Mouse (Mus musculus): ENCODE data around the gene Sord. TPM values are rescaled to one million over a fixed set of nuclear protein-coding genes. Genes with fewer than 3 reads are reported as not detected.

Sord gene
- polyA plus RNA-seq, 1 experiment from 2014 or later, result 34.2 TPM

DNA sequence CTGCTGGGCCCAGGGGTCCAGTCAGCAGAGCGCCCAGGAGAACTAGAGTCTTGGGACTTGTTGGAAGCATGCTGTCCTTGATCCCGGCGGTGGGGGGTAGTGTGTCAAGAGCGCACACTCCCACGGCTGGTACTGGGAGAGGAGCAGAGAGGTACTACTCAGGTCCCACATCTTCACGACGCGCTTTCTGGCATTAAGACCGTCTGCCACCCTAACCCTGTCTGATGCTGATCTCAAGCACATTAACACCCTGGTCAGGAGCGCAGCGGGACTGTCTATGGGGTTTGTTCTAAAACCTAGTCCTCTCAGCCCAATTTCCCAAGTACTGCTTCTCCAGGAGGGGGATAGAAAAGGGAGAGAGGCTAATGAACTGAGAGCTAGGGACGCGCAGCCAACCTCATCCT is 63.5 kb downstream of the Sord start, which contains the start of gene Duox2:
Gene Duox2 (minus strand): TSS at position 354 of the 404 bp plus-strand sequence.
- Histone ChIP-seq H3K4me2 (peak within 1 kb of the TSS; percentile 31), H3K9ac (ENCODE audit: low read length) (no peak within 1 kb of the TSS), H3K27ac (ENCODE audit: low read depth, low read length) (no peak within 1 kb of the TSS), H3K27me3 (ENCODE audit: control insufficient read depth, insufficient read depth, low read length) (peaks cover 85% of the 10 kb centered on the region), H3K36me3 (ENCODE audit: control insufficient read depth, insufficient read depth, low read length) (no peaks in the 10 kb centered on the region), H3K9me3 (ENCODE audit: control insufficient read depth, low read length) (no peaks in the 10 kb centered on the region), H3K4me1 (ENCODE audit: control insufficient read depth, insufficient read depth, low read length) (peaks cover 21% of the 10 kb centered on the region), H3K4me3 (ENCODE audit: low read depth, low read length) (peak within 1 kb of the TSS; percentile 21)
- ATAC-seq (ENCODE audit: low FRiP score) (no peak), DNase-seq (ENCODE audit: low spot score, missing footprints) (peak; percentile 95)
- under 1% methylated on average over 13 of the region's 13 CpGs for WGBS

DNA sequence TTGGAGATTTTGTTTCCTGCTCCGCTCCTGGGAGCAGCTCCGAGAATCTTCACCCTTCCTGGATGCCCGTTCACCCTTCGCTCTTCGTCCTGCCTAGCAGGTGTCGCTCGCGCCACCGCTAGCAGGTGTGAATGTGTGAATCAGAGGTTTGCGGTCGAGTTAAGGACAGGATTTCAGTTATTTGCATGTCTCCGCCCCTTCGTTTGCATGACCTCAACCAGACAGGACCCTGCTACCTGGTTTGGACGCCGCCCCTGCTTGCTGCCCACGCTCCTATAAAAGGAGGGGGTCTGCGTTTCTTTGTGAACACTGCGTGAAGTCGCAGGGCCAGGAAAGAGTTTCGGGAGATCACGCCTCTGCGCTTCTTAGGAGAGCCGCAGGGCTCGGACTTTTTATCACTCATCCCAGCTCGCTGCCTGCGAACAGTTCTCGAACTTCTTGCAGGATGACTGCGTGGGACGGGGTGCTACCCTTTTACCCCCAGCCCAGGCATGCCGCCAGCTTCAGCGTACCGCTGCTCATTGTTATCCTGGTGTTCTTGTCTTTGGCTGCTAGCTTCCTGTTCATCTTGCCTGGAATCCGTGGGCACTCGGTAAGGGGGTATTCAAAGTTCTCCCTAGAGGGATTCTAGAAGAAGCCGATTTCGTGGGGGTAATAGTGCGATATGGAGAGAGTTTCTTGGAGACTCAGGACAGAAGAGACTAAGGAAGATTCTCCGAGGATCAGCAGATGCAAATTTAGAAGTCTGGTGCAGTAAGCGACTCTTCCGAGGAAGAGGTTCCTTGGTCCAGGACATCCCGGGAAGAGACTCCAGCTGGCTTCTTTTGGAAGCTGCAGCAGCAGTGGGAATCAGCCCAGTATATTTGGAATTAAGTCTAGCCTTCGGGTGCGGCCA is 64.3 kb downstream of the Sord start, which contains the start of gene Duoxa2:
Gene Duoxa2 (plus strand): TSS at position 305 of the 895 bp plus-strand sequence.
- peak within 1 kb of the TSS; percentile 31 for H3K4me2 ChIP-seq
- H3K4me1 ChIP-seq (ENCODE audit: control insufficient read depth, insufficient read depth, low read length), result peaks cover 21% of the 10 kb centered on the region
- no peak within 1 kb of the TSS for H3K27ac ChIP-seq (ENCODE audit: low read depth, low read length)
- H3K4me3 ChIP-seq (ENCODE audit: low read depth, low read length), result peak within 1 kb of the TSS; percentile 21
- no peaks in the 10 kb centered on the region for H3K36me3 ChIP-seq (ENCODE audit: control insufficient read depth, insufficient read depth, low read length)
- WGBS, result under 1% methylated on average over 43 of the region's 43 CpGs
- peaks cover 86% of the 10 kb centered on the region for H3K27me3 ChIP-seq (ENCODE audit: control insufficient read depth, insufficient read depth, low read length)
- H3K9ac ChIP-seq (ENCODE audit: low read length), result no peak within 1 kb of the TSS
- no peaks in the 10 kb centered on the region for H3K9me3 ChIP-seq (ENCODE audit: control insufficient read depth, low read length)
- DNase-seq (ENCODE audit: low spot score, missing footprints), result peak; percentile 96
- ATAC-seq (ENCODE audit: low FRiP score), result no peak

DNA sequence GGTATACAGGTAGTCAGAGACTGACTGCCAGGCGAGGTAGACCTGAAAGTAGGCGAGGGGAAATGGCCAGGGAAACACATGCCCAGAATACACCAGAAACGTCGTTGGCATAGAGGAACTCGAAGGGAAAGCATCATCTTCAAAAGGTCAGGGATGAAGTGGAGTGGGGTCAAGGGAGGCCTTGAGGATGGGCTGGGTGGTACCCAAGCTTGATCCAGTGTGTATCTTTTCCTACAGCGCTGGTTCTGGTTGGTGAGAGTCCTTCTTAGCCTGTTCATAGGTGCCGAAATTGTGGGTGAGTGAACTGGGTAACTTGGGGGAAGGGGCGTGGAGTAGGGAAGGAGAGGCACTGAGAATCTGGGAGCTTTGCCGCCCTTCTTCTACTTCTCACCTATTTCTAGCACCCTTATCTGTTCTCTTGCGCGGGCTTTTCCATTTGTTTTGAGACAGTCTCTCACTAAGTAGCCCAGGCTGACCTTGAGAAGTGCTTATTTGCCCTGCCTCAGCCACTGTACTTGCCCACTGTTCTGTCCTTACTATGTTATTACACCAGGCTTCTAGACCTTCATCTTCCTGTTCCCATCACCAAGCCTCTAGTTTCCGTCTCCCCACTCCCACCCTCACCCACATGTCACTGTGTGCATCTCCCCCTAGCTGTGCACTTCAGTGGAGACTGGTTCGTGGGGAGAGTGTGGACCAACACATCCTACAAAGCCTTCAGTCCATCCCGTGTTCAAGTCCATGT is 65.5 kb downstream of the Sord start:
- no peaks in the 10 kb centered on the region for H3K36me3 ChIP-seq (ENCODE audit: control insufficient read depth, insufficient read depth, low read length)
- ATAC-seq (ENCODE audit: low FRiP score), result no peak
- H3K9me3 ChIP-seq (ENCODE audit: control insufficient read depth, low read length), result no peaks in the 10 kb centered on the region
- 6% methylated on average over 14 of the region's 14 CpGs for WGBS
- H3K27ac ChIP-seq (ENCODE audit: low read depth, low read length), result no peak overlapping the region
- H3K4me1 ChIP-seq (ENCODE audit: control insufficient read depth, insufficient read depth, low read length), result peaks cover 21% of the 10 kb centered on the region
- no peak overlapping the region for H3K4me2 ChIP-seq
- no peak overlapping the region for H3K9ac ChIP-seq (ENCODE audit: low read length)
- peak; percentile 91 for DNase-seq (ENCODE audit: low spot score, missing footprints)
- H3K4me3 ChIP-seq (ENCODE audit: low read depth, low read length), result no peak overlapping the region
- peaks cover 76% of the 10 kb centered on the region for H3K27me3 ChIP-seq (ENCODE audit: control insufficient read depth, insufficient read depth, low read length)

DNA sequence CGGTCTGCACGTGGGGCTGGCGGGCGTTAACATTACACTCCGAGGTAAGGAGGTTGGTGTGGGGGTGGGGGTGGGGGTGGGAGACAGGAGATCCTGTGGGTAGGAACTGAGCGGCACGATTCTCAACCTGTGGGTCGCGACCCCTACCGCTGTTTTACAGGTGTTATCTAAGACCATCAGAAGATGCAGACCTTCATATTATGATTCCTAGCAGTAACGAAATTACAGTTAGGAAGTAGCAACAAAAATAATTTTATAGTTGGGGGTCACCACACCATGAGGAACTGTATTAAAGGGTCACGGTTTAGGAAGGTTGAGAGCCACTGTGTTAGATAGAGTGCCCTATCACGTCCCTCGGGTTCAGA is 66.1 kb downstream of the Sord start:
- Histone ChIP-seq H3K27ac (ENCODE audit: low read depth, low read length) (no peak overlapping the region), H3K36me3 (ENCODE audit: control insufficient read depth, insufficient read depth, low read length) (no peaks in the 10 kb centered on the region), H3K9me3 (ENCODE audit: control insufficient read depth, low read length) (no peaks in the 10 kb centered on the region), H3K27me3 (ENCODE audit: control insufficient read depth, insufficient read depth, low read length) (peaks cover 71% of the 10 kb centered on the region), H3K4me1 (ENCODE audit: control insufficient read depth, insufficient read depth, low read length) (peaks cover 21% of the 10 kb centered on the region), H3K4me2 (no peak overlapping the region), H3K4me3 (ENCODE audit: low read depth, low read length) (no peak overlapping the region), H3K9ac (ENCODE audit: low read length) (no peak overlapping the region)
- DNase-seq (ENCODE audit: low spot score, missing footprints), result no peak
- 4% methylated on average over 14 of the region's 14 CpGs for WGBS
- ATAC-seq (ENCODE audit: low FRiP score), result no peak

DNA sequence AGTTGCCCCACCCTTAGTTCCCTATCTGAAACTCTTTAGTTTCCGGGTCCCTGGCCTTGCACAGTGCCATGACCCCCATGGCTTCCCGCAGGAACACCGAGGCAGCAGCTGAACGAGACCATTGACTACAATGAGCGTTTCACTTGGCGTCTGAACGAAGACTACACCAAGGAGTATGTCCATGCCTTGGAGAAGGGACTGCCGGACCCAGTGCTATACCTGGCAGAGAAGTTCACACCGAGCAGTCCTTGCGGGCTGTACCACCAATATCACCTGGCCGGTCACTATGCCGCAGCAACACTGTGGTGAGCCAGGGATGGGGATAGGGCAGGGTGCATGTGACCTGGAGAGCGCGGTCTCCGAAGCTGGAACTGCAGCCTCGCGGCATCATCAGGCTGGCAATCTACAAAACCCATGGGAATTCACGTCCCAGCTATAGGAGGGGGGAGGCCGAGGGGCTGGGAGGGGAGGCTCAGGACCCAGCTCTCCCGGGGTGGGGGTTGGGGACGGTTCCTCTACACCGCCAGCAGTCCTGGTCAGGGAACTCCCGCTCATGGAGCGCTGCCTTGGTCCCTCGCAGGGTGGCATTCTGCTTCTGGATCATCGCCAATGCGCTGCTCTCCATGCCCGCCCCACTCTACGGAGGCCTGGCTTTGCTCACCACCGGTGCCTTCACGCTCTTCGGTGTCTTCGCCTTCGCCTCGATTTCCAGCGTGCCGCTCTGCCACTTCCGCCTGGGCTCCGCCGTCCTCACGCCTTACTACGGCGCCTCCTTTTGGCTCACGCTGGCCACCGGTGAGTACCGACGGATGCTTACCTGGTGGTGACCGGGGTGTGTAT is 66.8 kb downstream of the Sord start:
- peak overlapping the region; percentile 39 for H3K4me2 ChIP-seq
- no peaks in the 10 kb centered on the region for H3K9me3 ChIP-seq (ENCODE audit: control insufficient read depth, low read length)
- no peak overlapping the region for H3K27ac ChIP-seq (ENCODE audit: low read depth, low read length)
- ATAC-seq (ENCODE audit: low FRiP score), result peak; percentile 43
- WGBS, result under 1% methylated on average over 47 of the region's 48 CpGs
- DNase-seq (ENCODE audit: low spot score, missing footprints), result peak; percentile 95
- peaks cover 64% of the 10 kb centered on the region for H3K27me3 ChIP-seq (ENCODE audit: control insufficient read depth, insufficient read depth, low read length)
- peak overlapping the region; percentile 14 for H3K4me3 ChIP-seq (ENCODE audit: low read depth, low read length)
- H3K36me3 ChIP-seq (ENCODE audit: control insufficient read depth, insufficient read depth, low read length), result no peaks in the 10 kb centered on the region
- no peak overlapping the region for H3K9ac ChIP-seq (ENCODE audit: low read length)
- peaks cover 21% of the 10 kb centered on the region for H3K4me1 ChIP-seq (ENCODE audit: control insufficient read depth, insufficient read depth, low read length)

DNA sequence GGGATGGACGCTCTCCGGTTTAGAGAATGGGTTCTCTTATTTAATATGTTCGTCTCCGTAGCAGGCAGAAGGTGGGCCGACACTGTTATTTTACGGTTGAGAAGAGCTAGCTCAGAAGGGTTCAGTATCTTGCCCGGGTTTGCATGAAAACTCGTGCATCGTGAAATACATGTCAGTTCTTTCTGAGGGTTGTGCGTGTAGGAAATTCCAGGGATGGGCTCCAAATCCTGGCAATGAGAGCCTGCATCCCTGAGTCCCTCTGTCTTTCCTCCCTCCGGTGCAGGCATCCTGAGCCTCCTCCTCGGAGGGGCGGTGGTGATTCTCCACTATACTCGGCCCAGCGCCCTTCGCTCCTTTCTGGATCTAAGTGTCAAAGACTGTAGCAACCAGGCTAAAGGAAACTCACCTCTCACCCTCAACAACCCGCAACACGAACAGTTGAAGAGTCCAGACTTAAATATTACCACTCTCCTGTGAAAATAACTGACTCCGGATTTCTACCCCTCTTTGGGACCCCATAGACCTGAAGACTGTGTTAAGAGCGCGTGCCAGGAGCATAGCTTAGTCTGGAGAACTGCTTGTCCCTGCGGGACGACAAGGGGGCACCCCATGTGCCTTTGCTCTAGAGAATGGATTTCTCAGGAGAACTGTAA is 67.5 kb downstream of the Sord start:
- H3K27ac ChIP-seq (ENCODE audit: low read depth, low read length), result no peak overlapping the region

DNA sequence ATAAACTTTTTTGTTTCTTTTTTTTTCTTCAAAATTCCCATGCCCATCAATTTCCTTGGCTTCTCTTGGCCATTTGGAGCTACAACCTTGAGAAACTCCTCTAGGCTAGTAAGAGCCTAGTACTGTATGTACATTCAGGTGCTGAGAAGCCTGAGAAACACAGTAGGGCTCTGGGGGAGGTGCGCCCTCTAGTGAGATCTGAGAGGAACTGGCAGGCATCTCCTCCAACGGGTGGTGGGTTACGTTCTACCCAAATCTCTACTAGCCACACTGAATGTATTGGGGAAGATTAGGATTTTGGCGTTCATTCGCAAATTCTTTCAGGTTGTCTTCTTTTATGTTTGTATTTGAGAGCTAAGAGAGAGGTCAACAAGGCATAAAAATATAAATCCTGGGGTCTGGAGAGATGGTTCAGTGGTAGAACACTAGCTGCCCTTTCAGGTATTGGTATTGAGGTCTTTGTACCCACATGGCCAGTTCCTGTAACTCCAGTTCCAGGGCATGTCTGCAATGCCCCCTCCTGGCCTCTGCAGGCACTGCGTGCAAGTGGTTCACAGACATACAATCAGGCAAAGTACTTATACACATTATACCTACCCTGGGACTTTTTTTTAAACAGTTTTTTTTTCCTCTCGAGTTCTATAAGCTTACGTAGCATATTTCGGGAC is 68.2 kb downstream of the Sord start:
- 12% methylated on average over 9 of the region's 9 CpGs for WGBS
- Histone ChIP-seq H3K4me2 (no peak overlapping the region), H3K27ac (ENCODE audit: low read depth, low read length) (no peak overlapping the region), H3K4me1 (ENCODE audit: control insufficient read depth, insufficient read depth, low read length) (peaks cover 18% of the 10 kb centered on the region), H3K4me3 (ENCODE audit: low read depth, low read length) (no peak overlapping the region), H3K27me3 (ENCODE audit: control insufficient read depth, insufficient read depth, low read length) (peaks cover 52% of the 10 kb centered on the region), H3K9ac (ENCODE audit: low read length) (no peak overlapping the region), H3K36me3 (ENCODE audit: control insufficient read depth, insufficient read depth, low read length) (no peaks in the 10 kb centered on the region), H3K9me3 (ENCODE audit: control insufficient read depth, low read length) (no peaks in the 10 kb centered on the region)
- DNase-seq (ENCODE audit: low spot score, missing footprints) (peak; percentile 93), ATAC-seq (ENCODE audit: low FRiP score) (0 out of 2 replicates have a peak, but pooled peaks have one; percentile 51)

More for the DNA sequence above, 67.5 kb downstream of the Sord start:
- Histone ChIP-seq H3K9me3 (ENCODE audit: control insufficient read depth, low read length) (no peaks in the 10 kb centered on the region), H3K4me3 (ENCODE audit: low read depth, low read length) (peak overlapping the region; percentile 14), H3K36me3 (ENCODE audit: control insufficient read depth, insufficient read depth, low read length) (no peaks in the 10 kb centered on the region), H3K9ac (ENCODE audit: low read length) (no peak overlapping the region), H3K27me3 (ENCODE audit: control insufficient read depth, insufficient read depth, low read length) (peaks cover 58% of the 10 kb centered on the region), H3K4me1 (ENCODE audit: control insufficient read depth, insufficient read depth, low read length) (peaks cover 21% of the 10 kb centered on the region), H3K4me2 (peak overlapping the region; percentile 39)
- ATAC-seq (ENCODE audit: low FRiP score) (no peak), DNase-seq (ENCODE audit: low spot score, missing footprints) (peak; percentile 94)
- WGBS, result 8% methylated on average over 23 of the region's 23 CpGs

DNA sequence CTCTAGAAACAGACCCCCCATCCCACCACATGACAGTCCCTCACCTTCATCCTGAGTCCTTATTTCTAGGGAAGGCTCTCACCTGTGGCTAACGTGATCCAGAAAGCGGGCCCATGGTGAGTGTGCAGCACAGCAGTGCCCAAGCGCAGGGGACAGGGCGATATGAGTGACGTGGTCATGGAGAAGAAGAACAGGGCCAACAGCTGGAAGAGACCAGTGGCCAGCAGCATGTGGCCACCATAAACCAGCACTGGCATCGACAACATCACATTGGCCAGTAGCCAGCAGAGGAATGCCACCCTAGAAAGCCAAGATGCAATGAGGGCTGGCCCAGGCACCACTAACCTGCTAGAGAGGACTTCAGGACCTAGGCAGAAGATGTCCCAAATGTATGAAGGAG is 70.0 kb downstream of the Sord start:
- no peaks in the 10 kb centered on the region for H3K36me3 ChIP-seq (ENCODE audit: control insufficient read depth, insufficient read depth, low read length)
- H3K4me2 ChIP-seq, result no peak overlapping the region
- H3K4me1 ChIP-seq (ENCODE audit: control insufficient read depth, insufficient read depth, low read length), result peaks cover 4% of the 10 kb centered on the region; the same call in 1 of the 2 replicates
- ATAC-seq (ENCODE audit: low FRiP score) (no peak), DNase-seq (ENCODE audit: low spot score, missing footprints) (no peak)
- no peak overlapping the region for H3K27ac ChIP-seq (ENCODE audit: low read depth, low read length)
- H3K27me3 ChIP-seq (ENCODE audit: control insufficient read depth, insufficient read depth, low read length), result peaks cover 33% of the 10 kb centered on the region
- 91% methylated on average over 6 of the region's 6 CpGs for WGBS
- H3K9ac ChIP-seq (ENCODE audit: low read length), result no peak overlapping the region
- no peaks in the 10 kb centered on the region for H3K9me3 ChIP-seq (ENCODE audit: control insufficient read depth, low read length)
- no peak overlapping the region for H3K4me3 ChIP-seq (ENCODE audit: low read depth, low read length)
